Mouse (Mus musculus) c-Kit-positive CD71-negative TER-119-negative erythroid progenitor cells, embryonic 14.5 days (primary cell): ENCODE measurements around the gene Usp38.
"Not testable (repeated sequence)": the region's sequence is repeated elsewhere in the genome, so short reads cannot be mapped to it uniquely, and the experiment has no call there.

Source experiments
- DNase-seq: peaks from one replicate; pipeline ENCODE4 v3.0.0-alpha.2; 2013; ENCODE audit warnings: low read depth

The Usp38 gene

DNA sequence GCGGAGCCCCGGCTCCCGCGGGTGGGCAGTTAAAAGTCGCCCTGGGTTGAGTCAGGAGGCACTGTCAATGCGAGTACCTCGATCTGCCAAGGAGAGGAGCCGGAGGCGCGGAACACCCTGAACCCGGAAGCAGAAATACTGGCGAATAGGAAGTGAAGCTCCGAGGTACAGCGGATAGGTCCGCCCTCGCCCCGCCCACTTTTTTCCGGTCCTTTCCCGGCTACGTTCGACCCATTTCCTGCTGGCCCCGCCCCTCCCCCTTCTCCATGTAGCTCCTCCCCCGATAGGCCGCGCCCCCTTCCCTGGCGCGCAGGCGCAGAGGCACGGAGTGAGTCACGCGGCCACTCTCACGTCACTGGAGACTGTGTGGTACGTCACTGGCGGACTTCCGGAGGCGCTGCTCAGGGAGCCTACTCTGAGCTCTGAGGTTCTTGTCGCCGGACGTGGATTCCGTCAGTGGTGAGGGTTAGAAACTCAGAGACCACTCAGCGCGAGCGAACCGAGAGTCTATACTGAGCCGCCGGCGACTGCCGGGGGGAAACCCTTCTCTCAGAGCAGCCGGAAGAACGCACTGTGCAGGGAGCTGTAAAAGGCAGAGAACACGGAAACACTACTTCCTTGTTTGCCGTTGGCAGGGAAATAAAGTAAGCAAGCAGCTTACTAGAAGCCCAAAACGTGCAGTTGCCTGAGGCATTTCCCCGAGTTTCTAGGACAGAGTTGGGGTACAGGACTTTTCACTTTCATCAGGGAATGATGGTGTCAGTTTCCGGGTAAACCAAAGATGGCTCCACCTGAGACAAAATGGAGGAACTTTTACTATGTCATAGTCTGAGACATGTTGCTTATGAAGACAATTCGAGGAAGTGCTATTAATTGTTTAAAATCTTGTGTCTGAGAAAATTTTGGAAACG, at the start of gene Usp38:
Gene Usp38 (minus strand): TSS at position 140 of the 911 bp plus-strand sequence.
- peak; percentile 93 for DNase-seq

DNA sequence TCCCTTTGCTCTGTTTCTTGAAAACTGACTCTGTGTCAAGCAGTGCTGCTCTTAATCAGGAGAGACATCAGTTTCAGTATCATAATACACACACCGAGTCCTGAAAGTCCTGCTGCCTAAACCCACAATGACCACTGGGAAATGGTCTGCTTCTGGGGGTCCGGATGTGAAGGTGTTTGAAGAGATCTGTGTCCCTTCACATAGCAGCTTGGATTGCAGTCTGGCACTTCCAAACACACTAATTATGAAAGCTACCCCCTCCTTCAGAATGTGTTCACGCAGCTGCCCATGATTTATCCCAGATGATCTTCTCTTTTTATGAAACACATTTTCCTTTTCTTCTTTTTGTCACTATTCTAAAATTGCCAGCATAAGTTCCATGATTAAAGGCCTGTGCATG, 47.8 kb upstream of the Usp38 start:
- DNase-seq: no peak

DNA sequence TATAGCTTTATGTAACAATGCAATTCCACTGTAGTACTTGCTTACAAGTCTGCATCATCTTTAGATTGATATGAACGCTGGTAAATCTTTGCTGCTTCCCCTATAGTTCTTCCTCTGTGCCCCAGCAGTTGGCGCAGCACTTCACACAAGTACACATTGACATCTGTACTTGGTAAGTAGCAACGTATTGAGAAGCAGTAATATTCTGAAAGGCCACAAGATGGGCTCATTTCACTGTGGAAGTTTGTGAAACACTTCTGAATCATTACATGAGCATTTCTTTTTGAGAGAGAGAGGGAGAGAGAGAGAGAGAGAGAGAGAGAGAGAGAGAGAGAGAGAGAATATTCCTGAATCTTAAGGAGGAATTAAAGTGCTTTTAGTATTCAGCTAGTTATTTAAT, 47.2 kb upstream of the Usp38 start:
- peak; percentile 8 for DNase-seq

DNA sequence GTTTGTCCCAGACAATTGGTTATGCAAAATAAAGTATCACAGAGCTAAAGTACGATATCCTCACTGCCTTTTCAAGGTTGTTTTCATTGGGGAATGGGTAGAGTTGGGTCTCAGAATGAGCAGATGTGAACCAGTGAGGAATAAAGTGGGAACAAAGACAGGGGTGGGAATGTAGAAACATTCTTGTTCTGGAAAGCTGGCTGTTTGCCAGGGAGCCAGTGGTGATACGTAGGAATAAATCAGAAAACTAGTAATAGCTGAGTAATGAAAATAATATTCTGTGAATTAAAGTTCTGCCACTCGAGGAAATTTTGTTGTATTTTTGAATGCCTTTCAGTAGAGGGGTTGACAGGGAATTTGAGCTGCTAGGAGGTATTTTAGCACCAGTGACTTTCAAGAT, 29.5 kb upstream of the Usp38 start:
- DNase-seq: no peak

DNA sequence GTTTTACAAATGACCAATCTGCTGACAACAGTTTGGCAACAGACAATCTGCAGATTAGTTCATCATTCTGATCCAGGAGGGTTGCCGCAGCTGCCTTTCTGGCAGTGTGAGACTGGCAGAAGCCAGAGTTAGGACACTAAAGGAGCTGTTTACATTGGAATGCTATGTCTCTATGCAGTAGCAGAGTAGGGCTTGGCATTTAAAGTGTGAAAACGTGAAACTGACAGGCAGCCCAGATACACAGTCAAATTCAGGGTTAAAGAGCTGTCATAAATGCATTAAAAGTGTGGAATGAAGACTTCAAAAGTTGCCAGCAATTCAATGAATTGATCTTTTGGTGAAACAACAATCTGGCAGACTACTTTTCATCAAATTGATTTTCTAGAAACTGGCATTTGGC, 13.3 kb upstream of the Usp38 start:
- no peak for DNase-seq

DNA sequence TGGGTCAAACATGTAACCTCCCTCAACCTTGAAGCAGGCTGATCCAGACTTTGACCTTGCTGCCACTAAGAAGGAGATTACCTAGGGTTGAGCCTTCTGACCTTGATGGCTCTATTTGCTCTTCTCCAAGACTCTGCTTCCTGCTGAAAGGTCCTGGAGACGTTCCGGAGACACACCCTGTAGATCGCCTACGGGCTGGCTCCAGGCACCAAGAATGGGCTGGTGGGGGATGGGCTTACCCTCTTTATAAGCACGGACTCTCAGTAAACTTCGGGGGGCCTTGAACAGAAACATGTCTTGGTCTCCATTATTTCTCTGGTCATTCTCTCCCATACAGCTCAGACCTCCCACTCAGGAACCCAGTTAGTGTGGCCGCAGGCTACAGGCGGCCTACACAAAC, 2.8 kb upstream of the Usp38 start:
- DNase-seq: not testable (repeated sequence)

DNA sequence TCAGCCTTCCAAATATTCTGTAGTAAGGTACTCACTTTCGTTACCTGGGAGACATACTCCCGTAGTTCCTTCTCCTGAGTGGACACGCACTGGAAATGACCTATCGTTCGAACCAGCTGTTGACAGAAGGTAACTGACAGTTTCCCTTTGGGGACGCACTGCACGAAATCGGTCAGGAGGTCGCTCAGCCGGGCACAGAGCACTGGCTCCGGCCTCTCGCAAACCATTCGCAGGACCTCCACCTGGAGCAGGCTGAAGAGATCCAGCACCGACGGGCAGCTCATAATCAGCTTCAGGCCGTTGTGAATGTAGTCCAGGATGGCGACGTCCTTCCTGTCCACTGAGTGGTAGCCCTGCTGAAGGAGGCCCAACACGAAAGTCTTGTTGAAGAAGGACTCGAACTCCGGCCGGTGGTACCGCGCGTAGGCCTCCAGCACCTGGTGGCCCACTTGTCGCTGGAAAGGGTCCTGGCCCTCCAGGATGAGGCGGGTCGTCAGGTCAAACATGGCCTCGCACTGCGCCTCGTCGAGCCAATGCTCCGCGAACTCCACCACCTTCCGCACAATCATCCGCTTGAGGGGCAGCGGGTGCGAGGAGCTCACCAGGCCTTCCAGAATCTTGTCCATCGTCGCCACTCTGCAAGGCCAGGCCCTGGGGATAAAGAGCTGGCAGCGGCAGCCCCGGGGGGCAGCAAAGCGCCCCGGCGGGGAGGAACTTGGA, 757 bp downstream of the Usp38 start:
- no peak for DNase-seq

DNA sequence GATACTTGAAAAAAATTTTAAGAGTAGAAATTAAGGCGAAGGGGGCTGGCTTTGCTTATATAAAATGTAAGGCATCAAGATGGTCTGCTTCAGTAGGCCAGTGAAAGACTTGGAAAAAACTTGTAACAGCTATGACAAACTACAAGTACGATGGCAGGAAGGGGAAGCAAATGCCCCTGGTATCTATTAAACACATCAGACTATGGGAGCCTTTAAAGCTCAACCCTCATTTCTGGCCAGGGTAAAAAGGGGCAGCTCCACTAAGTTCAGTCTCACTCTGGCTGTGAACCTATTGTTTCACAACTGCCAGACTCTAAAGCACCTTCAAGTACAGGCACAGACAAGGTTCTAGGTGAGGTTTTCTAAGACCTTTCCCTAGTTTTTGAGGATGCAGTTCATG, 2.0 kb downstream of the Usp38 start:
- DNase-seq: no peak

DNA sequence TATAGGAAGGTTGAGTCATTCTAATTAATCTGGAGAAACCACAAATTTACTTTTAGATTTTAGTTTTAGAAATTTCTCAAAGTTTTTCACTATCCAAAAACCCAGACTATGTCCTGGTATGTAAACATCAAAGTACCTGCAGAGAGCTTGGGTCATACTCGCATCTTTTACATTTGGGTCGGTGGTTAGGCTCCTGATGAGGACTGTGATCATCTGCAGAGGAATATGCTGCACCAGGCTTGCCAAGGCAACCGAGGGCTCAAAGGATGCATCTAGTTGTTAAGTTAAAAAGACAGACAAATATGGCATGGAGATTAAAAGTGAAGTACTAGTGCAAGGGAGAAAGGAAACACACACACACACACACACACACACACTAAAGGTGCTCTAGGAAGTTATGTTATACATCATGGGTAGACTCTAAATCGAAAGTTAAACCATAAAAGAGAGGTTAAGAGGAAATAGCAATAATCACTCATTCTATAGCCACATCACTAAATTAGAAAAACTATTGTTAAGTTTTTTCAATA, 2.6 kb downstream of the Usp38 start:
- no peak for DNase-seq

DNA sequence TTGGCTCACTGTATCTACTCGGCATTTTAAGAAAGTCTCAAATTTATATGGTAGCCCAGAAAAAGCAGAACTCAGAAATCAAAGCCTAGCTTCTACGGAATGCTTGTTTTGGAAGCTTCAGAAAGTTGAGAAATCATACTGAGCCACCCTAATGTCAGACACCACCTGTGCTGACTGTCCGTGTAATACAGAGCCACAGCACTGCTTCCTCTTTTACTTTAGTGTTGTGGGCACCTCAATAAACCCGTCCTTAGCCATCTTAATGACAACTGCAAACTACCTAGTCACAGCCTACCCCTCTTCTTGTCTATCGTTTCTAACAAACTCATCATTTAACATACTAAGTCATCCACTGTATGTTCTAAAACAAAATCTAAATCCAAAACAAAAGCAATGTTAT, 4.3 kb downstream of the Usp38 start:
- no peak for DNase-seq

DNA sequence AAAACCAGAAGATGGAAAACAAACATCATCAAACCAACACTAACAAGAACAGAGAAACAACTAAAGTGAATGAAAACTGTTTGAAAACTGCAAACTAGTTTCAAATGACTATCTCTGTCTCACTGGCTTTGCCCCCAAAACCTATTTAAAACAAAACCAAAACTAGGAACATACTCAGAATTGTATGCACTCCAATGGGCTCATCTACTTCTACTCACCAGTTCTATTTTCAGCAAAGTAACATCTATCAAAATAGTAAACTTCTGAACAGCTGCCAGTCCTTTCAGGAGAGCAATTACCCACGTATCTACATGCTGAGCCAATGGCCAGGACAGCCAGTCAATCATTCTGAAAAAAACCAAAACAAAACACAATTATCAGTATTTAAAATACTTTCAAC, 9.6 kb downstream of the Usp38 start:
- no peak for DNase-seq

DNA sequence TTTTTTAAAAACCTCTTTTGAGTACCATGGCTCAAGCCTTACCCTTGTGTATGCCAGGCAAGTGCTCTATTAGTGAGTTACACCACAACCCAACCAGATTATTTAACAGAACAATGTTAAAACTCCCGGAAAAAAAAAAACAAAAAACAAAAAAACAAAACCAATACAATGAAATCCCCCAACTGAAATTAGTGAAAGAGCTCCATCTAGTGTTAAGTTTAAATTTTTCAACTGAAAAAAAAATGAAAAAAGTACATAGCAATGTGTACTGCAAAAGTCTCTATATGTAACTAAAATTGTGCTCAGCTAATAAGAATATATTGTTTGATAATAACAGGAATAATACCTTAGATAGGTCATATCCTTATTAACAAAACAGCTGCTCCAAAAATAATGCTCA, 18.1 kb downstream of the Usp38 start:
- no peak for DNase-seq

DNA sequence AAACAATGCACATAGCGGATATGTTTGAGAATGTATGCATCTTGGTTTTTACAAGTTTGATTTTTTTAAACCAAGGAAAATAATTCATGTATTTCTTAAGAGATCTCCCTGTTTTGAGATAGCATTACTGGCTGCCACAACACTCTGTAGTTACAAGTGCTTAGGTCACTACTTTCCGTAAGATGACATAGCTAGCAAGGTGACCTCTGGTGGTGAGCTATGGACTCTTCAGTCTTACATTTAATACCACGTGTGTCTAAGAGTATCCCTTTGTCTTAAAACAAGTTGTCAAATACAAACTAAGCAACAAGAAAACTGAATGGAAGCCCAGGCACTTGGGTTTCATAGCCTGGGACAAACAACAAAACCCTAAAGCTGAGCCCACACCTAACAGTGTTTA, 22.8 kb downstream of the Usp38 start:
- DNase-seq: no peak

DNA sequence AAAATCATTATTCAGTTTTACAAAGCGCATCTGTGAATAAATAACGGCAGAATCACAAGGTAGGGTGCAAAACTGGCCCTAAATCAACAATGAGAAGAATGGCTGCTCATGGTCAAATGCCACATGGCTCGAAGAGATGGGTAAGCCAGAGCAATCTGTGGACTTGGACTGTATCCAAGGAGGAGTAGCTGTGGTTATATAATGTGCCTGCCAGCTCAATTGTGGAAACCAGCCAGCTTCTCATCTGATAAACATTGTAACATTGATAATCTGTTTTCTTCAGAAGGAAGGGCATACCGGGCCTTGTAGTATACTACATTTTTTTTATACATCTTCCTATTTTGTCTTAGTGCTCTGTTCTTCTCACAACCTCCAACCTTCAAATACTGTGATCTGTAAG, 31.9 kb downstream of the Usp38 start:
- no peak for DNase-seq

DNA sequence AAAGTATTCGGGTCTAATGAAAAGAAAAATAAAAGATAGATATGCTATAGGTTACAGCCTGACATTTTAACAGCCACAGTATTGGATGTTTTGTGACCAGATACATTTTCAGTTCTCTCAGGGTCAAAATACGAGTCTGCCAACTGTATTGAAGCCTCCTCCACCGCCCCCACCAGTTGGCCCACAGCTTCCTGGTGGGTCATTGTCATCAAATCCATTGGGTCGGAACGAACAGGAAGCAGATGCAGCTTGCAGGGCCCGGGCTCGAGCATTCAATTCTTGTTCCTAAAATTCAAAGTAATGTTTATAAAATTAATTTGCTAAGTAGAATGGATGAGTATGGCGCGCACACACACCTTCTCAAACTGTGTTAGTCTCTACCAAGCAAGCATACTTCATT, 33.0 kb downstream of the Usp38 start:
- DNase-seq: no peak

DNA sequence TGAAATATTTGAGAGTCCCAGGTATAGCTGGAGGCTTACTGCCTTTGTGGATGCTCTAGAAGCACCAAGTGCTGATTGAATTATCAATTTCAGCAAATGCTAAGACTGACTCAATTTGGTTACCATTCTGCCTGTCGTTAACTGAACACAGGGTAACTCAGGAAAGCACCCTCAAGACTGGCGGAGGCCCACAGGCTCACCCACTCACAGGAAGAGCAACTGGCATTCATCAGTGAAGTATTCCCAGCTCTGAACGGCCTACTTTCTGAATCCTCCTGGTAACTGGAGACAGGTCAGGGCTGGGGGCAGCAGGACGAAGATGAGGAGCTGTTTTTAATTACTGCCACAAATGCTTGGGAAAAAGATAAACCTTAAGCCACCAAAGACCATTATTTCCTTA, 34.7 kb downstream of the Usp38 start:
- no peak for DNase-seq

DNA sequence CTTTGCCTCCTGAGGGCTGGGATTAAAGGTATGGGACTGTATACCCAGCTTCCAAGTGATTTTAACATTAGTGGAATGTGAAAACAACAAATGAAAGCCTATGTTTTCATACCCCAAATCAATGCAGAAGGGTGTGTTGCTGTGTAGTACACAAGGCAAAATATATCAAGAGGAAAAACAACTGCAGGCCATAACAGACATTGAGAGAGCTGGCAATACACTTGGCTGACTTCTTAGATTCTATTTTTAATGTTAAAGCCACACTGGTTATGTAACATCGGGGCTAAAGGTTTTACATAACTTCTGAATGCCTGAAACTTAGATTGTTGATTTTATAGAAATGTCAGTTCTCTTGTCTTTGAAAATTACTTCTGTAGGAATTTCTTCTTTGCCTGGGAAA, 37.5 kb downstream of the Usp38 start:
- DNase-seq: no peak

DNA sequence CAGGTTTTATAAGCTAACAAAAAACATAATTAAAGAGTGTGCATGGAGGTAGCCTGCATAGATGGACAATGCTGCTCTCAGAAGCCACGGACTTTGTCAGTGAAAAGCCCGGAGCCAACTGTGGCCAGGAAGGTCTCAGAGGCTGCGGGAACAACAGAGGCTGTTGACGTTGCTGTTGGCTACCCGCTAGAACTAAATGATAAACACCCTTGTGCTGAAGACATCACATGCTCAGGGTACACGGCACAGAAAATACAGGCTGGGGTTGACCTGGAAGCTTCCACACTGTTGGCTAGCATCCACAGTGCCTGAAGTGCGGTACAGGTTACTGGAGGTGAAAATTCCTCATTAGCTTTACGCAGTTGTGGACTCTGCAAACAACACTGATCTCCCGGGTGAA, 43.6 kb downstream of the Usp38 start:
- DNase-seq: no peak

DNA sequence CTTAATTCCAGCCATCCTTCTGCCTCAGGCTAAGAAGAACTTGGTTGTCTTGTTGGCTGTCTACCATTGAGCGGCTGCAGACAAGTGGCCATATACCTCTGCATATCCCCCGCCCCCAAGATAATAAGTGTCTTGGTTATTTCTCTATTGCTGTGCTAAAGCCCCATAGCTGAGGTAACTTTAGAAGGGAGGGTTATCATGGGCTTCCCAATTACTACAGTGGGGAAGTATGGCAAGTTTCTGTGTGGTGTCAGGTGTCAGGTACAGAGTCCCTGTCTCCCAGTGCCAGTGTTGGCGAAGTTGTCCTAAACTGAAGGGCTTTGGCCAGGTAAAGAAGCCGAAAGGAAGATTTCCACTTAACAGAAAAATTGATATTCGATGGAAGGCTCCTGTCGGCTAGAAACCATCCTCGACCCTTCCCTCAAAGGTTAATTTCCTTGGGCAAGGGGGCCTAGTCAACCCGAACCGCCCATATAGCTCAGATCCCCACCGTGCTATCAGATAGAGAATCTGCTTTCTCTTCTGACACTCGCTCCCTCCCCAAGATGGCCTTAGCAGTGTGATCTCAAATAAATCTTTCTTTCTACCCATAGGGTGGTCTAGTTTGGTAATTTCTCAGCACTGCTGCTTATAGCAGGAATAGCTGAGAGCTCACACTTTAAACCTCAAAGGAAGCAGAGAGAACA, 44.6 kb downstream of the Usp38 start:
- no peak for DNase-seq

DNA sequence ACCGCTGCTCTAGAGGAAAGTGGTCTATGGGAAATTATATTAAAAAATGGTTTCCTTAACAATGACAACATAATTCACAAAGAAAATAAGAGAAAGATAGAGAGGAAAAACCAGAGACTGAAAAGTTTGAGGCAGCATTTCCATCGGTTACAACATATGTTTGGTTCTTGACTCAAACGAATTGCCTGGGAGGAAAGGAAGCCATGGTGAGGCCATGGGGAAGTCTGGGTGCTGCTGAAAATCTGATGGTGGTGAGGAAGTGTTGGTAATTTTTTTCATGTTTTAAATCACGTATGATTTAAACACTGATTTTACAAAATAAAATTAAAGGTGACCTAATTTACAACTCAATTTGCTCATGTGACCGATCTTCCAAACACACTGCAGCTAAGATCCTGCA, 45.3 kb downstream of the Usp38 start:
- DNase-seq: no peak

DNA sequence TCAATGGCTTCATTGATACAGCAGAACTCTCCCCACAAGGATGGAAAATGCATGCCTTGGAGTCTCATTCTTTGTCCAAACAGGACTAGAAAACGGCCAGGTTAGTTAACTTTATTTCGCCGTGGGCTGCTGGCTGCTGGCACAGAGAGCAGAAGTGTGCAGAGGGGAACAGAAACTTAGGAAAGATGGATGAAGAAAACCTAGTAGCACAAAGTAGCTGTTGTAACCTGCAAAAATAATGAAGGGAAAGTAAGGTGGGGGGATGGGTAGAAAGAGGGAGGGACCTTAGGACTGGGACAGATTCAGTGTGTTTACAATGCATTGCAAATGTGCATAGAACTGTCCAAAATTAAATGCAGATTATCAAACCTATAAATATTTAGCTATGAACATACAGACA, 51.6 kb downstream of the Usp38 start:
- DNase-seq: no peak

DNA sequence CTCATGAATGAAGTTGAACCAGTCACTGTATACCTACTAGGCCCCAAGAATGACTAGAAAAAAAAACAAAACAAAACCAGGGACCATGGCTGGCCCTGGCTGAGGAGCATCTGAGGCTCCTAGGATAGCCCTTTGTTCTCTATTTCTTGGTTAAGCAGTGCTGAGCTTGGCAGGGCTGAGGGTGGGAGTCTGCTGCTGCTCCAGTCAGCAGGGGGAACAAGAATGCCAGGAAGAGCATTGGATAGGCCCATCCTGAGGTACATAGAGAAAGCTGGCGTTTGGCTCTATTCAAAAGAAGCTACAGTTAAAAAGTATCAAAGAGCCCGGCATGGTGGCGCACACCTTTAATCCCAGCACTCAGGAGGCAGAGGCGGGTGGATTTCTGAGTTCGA, 52.1 kb downstream of the Usp38 start:
- DNase-seq: no peak
